Mouse (Mus musculus): ENCODE measurements around the gene Myb.

GRCm38 (mm10) chr10:21193088-21193934 is 32.5 kb upstream of the Myb start:
- no peak for TF ChIP-seq POLR2A (IDR thresholded peaks at IDR 0.05; ENCODE audit: borderline replicate concordance, control insufficient read depth, low read depth, low read length)
- TF ChIP-seq CTCF (IDR thresholded peaks at IDR 0.05; ENCODE audit: control insufficient read depth, insufficient read depth, low read length) = no peak

Measured in bone marrow, adult 2 months (tissue).